Mouse (Mus musculus) brown adipose tissue, adult 24 weeks (tissue): ENCODE measurements around the gene Gsta3. TPM values are rescaled to one million over a fixed set of nuclear protein-coding genes. Genes with fewer than 3 reads are reported as not detected.
"Not testable (repeated sequence)": the region's sequence is repeated elsewhere in the genome, so short reads cannot be mapped to it uniquely, and the experiment has no call there.

Experiments
- H3K27ac ChIP-seq: fragments of 200-500 bp; replicated peaks from 2 replicates; pipeline ENCODE4 v1.5.1; 2012; ENCODE audit warnings: low read depth, mild to moderate bottlenecking, low read length
- H3K4me1 ChIP-seq: fragments of 200-500 bp; 2 replicates; pipeline ENCODE4 v1.6.1; 2012; ENCODE audit warnings: low read length, mixed read lengths; ENCODE audit not compliant: control insufficient read depth, insufficient read depth, insufficient read length
- H3K4me3 ChIP-seq: fragments of 200-500 bp; 2 replicates; pipeline ENCODE4 v1.5.1; 2012; ENCODE audit warnings: low read depth, mild to moderate bottlenecking, low read length, moderate library complexity; ENCODE audit not compliant: insufficient read depth
- polyA plus RNA-seq: library from polyadenylated mRNA; stranded (reverse); fragments of >200 nt; gene quantifications from 2 replicates; pipeline ENCODE4 v1.2.4, GENCODE M21; 2012; ENCODE audit not compliant: missing spikeins, insufficient read depth, insufficient read length

The Gsta3 gene
- 17.6 and 21.6 TPM in 2 replicates for polyA plus RNA-seq

DNA sequence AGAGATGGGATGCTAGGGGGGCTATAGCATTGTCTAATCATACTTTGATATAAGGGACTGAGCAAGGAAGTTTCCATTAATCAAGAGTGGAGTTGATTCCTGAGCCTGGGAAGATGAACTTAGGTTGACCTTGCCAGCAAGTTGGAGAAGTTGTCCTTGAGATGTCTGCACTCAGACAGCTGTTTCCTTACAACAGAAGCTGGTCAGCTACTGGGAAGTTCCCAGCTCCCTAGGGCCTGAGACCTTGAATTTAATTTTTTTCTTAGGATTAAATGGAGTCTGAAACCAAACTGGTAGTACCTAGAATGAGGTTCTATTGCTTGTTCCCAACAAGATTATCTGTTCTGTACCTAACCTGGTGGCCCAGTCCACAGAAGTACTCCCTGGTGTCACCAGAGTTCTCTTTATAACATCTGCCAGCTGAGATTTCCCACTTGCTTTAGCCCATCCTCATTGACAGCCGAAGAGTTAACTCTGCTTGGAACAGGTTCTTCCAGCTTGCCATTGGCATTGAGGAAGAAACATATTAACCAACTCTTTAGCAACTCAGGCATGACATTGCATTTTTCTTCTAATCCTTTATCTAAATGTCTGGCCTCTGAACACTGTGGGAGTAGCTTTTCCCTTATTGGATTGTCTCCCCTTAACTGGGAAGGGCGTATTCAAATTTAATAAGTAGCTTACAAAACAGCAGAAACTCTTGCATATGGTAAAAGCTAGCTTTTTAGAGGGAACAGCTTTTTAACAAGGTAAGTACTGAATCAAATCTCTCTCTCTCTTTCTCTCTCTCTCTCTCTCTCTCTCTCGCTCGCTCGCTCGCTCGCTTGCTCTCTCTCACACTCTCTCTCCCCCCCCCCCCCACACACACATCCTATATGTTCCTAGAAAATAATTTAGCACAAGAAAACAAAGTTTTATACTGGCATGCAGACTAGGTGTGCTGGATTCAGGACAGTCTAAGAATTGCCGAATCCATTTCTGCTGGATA is at the start of gene Gsta3:
Gsta3 (plus strand) TSS at position 679 of the 988 bp plus-strand sequence.
- H3K27ac ChIP-seq: no peak within 1 kb of the TSS
- no peaks in the 10 kb centered on the region for H3K4me1 ChIP-seq
- no peak within 1 kb of the TSS for H3K4me3 ChIP-seq

DNA sequence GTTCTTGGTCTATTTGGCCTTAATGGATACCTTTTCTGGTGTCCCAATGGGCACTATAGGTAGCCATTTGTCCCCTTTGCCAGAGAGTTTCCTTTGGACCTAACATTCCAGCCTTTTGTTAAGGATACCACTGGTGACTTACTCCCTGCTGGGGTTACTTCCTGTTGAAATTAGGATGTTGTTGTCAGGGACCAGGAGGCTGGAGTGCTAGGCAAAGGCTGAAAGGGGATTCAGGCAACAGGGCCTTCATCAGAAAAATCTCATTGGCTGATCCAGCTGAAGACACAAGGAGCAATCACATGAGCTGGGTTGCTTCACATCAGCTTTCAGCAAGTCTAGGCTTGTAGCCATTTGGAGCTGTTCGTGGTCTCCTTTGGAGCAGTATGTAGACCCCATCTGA is 34.1 kb upstream of the Gsta3 start:
- no peaks in the 10 kb centered on the region for H3K4me1 ChIP-seq
- no peak overlapping the region for H3K27ac ChIP-seq

GRCm38 (mm10) chr1:21213537-21213936 is 26.9 kb upstream of the Gsta3 start:
- H3K4me1 ChIP-seq, H3K27ac ChIP-seq, H3K4me3 ChIP-seq: not testable (repeated sequence)

More for the DNA sequence above, 34.1 kb upstream of the Gsta3 start:
- no peak overlapping the region for H3K4me3 ChIP-seq

DNA sequence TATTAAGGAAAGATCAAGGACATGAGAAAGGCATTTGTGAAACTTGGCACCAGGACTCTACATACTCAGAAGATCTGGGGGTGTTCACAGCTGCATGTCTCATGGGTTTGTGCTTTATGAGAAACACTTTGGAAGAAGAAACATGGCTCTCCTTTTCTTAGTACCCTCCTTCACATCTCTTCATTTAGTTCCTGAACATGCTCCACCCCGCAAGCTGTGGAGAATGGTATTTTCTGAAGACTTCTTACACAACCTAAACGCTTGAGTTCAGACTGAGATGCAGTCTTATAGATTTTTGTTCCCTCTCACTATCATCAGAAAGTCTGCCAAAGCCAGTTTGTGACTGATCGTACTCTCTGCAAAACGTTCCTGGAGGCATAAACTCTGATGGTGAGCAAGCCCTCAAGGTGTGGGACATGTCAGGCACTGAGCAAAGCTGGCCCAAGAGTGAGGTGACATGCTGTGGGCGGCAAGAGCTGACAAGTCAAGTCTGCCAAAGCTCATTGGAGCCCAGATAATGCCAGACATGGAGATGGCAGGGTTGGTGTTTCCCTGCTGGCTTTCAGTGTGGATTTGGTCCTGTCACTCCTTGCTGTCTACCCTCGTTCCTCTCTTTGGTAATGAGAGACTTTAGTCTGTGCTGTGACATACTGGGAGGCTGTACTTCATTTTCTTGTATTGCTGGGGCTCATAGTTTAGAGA is 26.2 kb upstream of the Gsta3 start:
- not testable (repeated sequence) for H3K4me1 ChIP-seq, H3K4me3 ChIP-seq, H3K27ac ChIP-seq

GRCm38 (mm10) chr1:21218489-21218919 is 21.9 kb upstream of the Gsta3 start, which contains the start of gene Tmem14a:
Tmem14a (plus strand) TSS chr1:21218575.
- Histone ChIP-seq H3K27ac (peak within 1 kb of the TSS; percentile 85), H3K4me3 (peak within 1 kb of the TSS; percentile 93), H3K4me1 (peaks cover 2% of the 10 kb centered on the region; the same call in 1 of the 2 replicates)

GRCm38 (mm10) chr1:21227756-21228395 is 12.5 kb upstream of the Gsta3 start:
- Histone ChIP-seq H3K4me3 (no peak overlapping the region), H3K27ac (no peak overlapping the region)

GRCm38 (mm10) chr1:21228740-21229722 is 11.4 kb upstream of the Gsta3 start:
- not testable (repeated sequence) for H3K4me1 ChIP-seq, H3K4me3 ChIP-seq, H3K27ac ChIP-seq

More at GRCm38 (mm10) chr1:21227756-21228395, 12.5 kb upstream of the Gsta3 start:
- no peaks in the 10 kb centered on the region for H3K4me1 ChIP-seq

- H3K4me1 ChIP-seq: no peaks in the 10 kb centered on the region
- H3K27ac ChIP-seq: no peak overlapping the region
- no peak overlapping the region for H3K4me3 ChIP-seq
These were observed 10.0 kb upstream of the Gsta3 start for GRCm38 (mm10) chr1:21230376-21230775.

DNA sequence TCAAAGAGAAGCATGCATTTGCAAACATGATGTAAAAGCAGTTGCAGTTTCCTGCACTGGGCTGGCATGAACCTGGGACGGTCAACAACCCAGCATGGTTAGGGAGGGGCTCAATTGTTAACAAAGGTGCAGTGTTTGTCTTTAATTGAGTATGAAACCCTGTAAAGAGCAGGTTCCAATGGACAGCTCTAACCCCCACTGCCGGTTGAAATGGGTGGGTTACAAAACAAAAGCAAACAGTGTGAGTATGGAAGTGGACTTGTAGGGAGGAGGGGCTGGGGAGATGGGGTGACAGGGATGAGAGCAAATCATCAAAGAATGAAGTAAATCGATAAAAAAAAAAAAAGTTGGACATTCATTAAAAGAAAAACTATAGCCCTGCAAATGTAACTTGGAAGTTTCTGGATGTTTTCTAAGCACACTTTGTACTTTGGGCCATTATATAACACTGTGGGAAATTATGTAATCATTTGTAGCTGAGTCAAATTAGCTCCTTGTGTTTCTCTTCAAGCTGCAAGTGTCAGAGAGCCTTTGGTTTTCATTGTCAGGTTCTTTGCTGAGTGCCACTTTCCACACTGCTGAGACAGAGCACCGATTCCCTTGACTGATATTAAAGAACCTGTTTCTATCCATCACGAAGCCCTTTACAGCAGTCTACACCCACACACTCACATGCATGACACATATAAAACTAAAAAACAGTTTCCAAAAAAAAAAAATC is 8.5 kb upstream of the Gsta3 start:
- H3K4me3 ChIP-seq: no peak overlapping the region
- H3K4me1 ChIP-seq: no peaks in the 10 kb centered on the region
- no peak overlapping the region for H3K27ac ChIP-seq

DNA sequence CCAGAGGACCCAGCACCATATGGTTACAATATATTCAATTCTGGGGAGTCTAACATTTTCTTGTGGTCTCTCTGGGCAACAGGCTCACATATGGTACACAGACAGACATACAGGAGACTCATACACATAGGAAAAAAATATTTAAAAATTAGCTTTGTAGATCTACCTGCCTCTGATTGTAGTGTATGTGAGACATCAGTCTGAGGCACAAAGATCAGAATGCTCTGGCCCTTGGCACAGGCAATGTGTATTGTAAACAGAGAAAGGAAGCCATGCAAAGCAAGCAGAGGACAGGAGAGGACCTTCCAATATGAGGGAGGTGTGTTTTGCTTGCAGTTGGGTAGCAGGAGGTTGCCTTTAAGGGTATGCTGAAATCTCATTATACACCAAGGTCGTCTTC is 7.9 kb upstream of the Gsta3 start:
- Histone ChIP-seq H3K4me3 (no peak overlapping the region), H3K27ac (no peak overlapping the region), H3K4me1 (no peaks in the 10 kb centered on the region)

GRCm38 (mm10) chr1:21235359-21235758 is 5.0 kb upstream of the Gsta3 start:
- Histone ChIP-seq H3K27ac (no peak overlapping the region), H3K4me1 (no peaks in the 10 kb centered on the region), H3K4me3 (no peak overlapping the region)

GRCm38 (mm10) chr1:21241096-21241495 is 707 bp downstream of the Gsta3 start:
- H3K4me3 ChIP-seq: no peak overlapping the region

GRCm38 (mm10) chr1:21244290-21244960 is 4.0 kb downstream of the Gsta3 start:
- H3K4me3 ChIP-seq: no peak overlapping the region
- no peak overlapping the region for H3K27ac ChIP-seq
- no peaks in the 10 kb centered on the region for H3K4me1 ChIP-seq

More at GRCm38 (mm10) chr1:21241096-21241495, 707 bp downstream of the Gsta3 start:
- H3K27ac ChIP-seq: no peak overlapping the region
- H3K4me1 ChIP-seq: no peaks in the 10 kb centered on the region
